Mouse (Mus musculus) thymus, adult 2 months (tissue): ENCODE data around the gene Pnkp.

ENCODE experiments used
- CTCF ChIP-seq: fragments of 200-500 bp; IDR thresholded peaks from 2 replicates; pipeline ENCODE4 v1.5.1; 2012; ENCODE audit warnings: mild to moderate bottlenecking, control low read depth, low read length, moderate library complexity, borderline replicate concordance; ENCODE audit not compliant: control insufficient read depth, poor library complexity, insufficient read depth; ENCODE audit errors: extremely low read depth
- POLR2A ChIP-seq: fragments of 200-500 bp; IDR thresholded peaks from 2 replicates; pipeline ENCODE4 v1.6.1; 2012; ENCODE audit warnings: mild to moderate bottlenecking, low read length, control low read depth, moderate library complexity; ENCODE audit not compliant: control insufficient read depth, poor library complexity, insufficient read depth; ENCODE audit errors: extremely low read depth

- TF ChIP-seq CTCF (no peak), POLR2A (no peak)
Measured at GRCm38 (mm10) chr7:44890180-44890579, 33.2 kb downstream of the Pnkp start.
